Mouse (Mus musculus) thymus, adult 2 months (tissue): ENCODE measurements around the gene Tmem151a.

ENCODE experiments used
- CTCF ChIP-seq: fragments of 200-500 bp; IDR thresholded peaks from 2 replicates; pipeline ENCODE4 v1.5.1; 2012; ENCODE audit warnings: mild to moderate bottlenecking, control low read depth, low read length, moderate library complexity, borderline replicate concordance; ENCODE audit not compliant: control insufficient read depth, poor library complexity, insufficient read depth; ENCODE audit errors: extremely low read depth
- POLR2A ChIP-seq: fragments of 200-500 bp; IDR thresholded peaks from 2 replicates; pipeline ENCODE4 v1.6.1; 2012; ENCODE audit warnings: mild to moderate bottlenecking, low read length, control low read depth, moderate library complexity; ENCODE audit not compliant: control insufficient read depth, poor library complexity, insufficient read depth; ENCODE audit errors: extremely low read depth

- TF ChIP-seq CTCF (peak; percentile 28; the same call in 1 of the 2 replicates), POLR2A (peak; percentile 67; the same call in 1 of the 2 replicates)
Observed at GRCm38 (mm10) chr19:5087884-5088728, 2.8 kb upstream of the Tmem151a start, which contains the start of gene Yif1a.
